Mouse (Mus musculus) heart, postnatal 0 days (tissue): ENCODE measurements around the gene Cggbp1.

ENCODE experiments used
- CTCF ChIP-seq: IDR thresholded peaks from 2 replicates; pipeline ENCODE4 v1.5.1; 2016; ENCODE audit warnings: antibody characterized with exemption, control low read depth, low read depth
- EP300 ChIP-seq: IDR thresholded peaks from 2 replicates; pipeline ENCODE4 v1.6.1; 2016; ENCODE audit warnings: antibody characterized with exemption, low read depth

- no peak for TF ChIP-seq CTCF
- no peak for TF ChIP-seq EP300
Observed at GRCm38 (mm10) chr16:64824474-64824873, 27.3 kb upstream of the Cggbp1 start.
